Mouse (Mus musculus) liver, adult 2 months (tissue): ENCODE data around the gene 1700092M07Rik.

ENCODE experiments used
- CTCF ChIP-seq: fragments of 200-500 bp; IDR thresholded peaks from 2 replicates; pipeline ENCODE4 v1.5.1; 2011; ENCODE audit warnings: low read depth, low read length, control low read depth
- POLR2A ChIP-seq: fragments of 200-500 bp; IDR thresholded peaks from 2 replicates; pipeline ENCODE4 v1.6.1; 2011; ENCODE audit warnings: low read length, control low read depth; ENCODE audit not compliant: insufficient read depth; ENCODE audit errors: extremely low read depth

DNA sequence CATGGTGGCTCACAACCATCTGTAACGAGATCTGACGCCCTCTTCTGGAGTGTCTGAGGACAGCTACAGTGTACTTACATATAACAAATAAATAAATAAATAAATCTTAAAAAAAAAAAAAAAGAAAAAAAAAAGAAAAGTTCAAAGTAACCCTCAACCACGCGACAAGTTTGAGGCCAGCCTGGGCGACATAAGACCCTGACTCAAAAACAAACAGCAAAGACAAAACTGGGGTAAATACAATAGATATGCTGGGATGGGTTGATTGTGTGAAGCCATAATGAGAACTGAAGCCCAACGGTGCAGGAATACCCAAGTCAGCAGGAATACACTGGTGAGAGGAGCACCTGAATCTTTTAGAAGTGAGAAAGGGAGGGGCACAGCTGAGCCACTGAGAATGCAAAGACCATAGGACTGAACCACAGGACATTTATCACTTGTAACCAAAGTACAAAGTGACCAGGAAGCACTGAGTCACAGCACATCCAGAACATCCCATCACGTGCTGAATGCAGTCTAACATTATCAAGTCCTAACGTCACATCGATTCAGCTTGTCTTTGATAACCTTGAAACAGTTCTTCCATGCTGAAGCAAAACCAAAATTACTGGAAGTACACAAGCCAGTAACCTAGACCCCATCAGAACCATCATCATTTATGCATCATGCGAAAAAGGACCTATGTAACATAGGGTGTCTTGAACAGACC is 23.6 kb upstream of the 1700092M07Rik start:
- no peak for TF ChIP-seq CTCF
- no peak for TF ChIP-seq POLR2A
